Mouse (Mus musculus): Measurements from ENCODE around the gene Polr3f. TPM values are rescaled to one million over a fixed set of nuclear protein-coding genes. Genes with fewer than 3 reads are reported as not detected.

Gene Polr3f
- 58.4 TPM for polyA plus RNA-seq (2014; fragmentation: Illumina TruSeq; extraction: RNeasy Lipid Tissue Mini Kit (QIAGEN cat#74804))

GRCm38 (mm10) chr2:144526981-144527820, at the start of gene Polr3f, which contains the start of gene Dzank1:
Gene Polr3f (plus strand): TSS chr2:144527718.
Gene Dzank1 (minus strand): TSS chr2:144527414.

GRCm38 (mm10) chr2:144550529-144550928, 23.0 kb downstream of the Polr3f start, which contains the start of gene Rbbp9:
Gene Rbbp9 (minus strand): TSS chr2:144550869.

DNA sequence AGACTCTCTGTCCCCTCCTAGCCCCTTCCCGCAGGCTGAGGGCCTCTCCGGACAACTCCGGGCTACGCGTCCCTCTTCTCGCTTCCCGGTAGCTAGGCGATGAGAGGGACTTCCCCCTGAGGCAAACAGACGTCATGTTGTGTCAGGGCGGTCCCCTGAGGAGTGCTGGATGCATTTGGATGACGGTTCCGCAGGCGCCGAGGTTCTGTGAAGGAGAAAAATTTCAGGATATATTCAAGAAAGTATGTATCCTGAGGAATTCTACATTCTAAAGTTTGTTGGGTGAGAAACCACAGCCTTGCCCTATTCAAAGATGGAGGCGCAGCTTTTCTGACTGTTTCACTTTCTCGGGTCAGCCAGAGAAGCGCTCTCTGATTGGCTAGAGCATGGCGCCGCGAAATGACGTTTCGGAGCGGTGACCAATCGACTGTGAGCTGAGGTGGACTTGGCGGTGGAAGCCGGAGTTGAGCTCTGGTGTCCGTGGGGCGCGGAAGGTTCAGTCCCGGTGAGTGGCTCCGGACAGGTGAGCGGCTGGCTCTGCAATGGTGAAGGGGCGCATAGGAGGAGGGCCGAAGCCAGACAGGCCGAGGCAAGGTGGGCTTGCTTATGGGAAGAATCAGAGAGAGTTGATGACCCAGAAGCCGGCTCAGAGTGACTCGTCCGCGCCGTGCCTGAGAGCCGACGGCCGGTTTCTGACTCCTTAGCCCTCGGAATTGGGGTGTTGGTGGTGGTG, 28.5 kb downstream of the Polr3f start, which contains the start of gene Sec23b:
Gene Sec23b, plus strand, starts transcription at position 410 of the 733 bp plus-strand sequence.

Other genes with a start within 250 kb of the Polr3f start
- not detected for gene Ovol2, start 195.6 kb upstream of the Polr3f start, polyA plus RNA-seq (2014; fragmentation: Illumina TruSeq; extraction: RNeasy Lipid Tissue Mini Kit (QIAGEN cat#74804))
- 10.7 TPM for gene Kat14, start 158.7 kb upstream of the Polr3f start, polyA plus RNA-seq (2014; fragmentation: Illumina TruSeq; extraction: RNeasy Lipid Tissue Mini Kit (QIAGEN cat#74804))
- gene Pet117, start 158.7 kb upstream of the Polr3f start, polyA plus RNA-seq (2014; fragmentation: Illumina TruSeq; extraction: RNeasy Lipid Tissue Mini Kit (QIAGEN cat#74804)) = 4.3 TPM
- 4.5 TPM for gene Dzank1, start 304 bp upstream of the Polr3f start, polyA plus RNA-seq (2014; fragmentation: Illumina TruSeq; extraction: RNeasy Lipid Tissue Mini Kit (QIAGEN cat#74804))
- gene Rbbp9, start 23.2 kb downstream of the Polr3f start, polyA plus RNA-seq (2014; fragmentation: Illumina TruSeq; extraction: RNeasy Lipid Tissue Mini Kit (QIAGEN cat#74804)) = 148 TPM
- 114 TPM for gene Sec23b, start 28.5 kb downstream of the Polr3f start, polyA plus RNA-seq (2014; fragmentation: Illumina TruSeq; extraction: RNeasy Lipid Tissue Mini Kit (QIAGEN cat#74804))
- 14.4 TPM for gene Smim26, start 66.3 kb downstream of the Polr3f start, polyA plus RNA-seq (2014; fragmentation: Illumina TruSeq; extraction: RNeasy Lipid Tissue Mini Kit (QIAGEN cat#74804))
- gene Dtd1, start 72.2 kb downstream of the Polr3f start, polyA plus RNA-seq (2014; fragmentation: Illumina TruSeq; extraction: RNeasy Lipid Tissue Mini Kit (QIAGEN cat#74804)) = 28.3 TPM

Data from ovary, adult 10 weeks (tissue).